Mouse (Mus musculus): ENCODE measurements at regions not wholly inside any gene's neighbourhood (a gene's known extent, or its start where the extent isn't known, plus 50 kb on each side); places are given as distances from the start of the nearest gene placed in this dataset.

DNA sequence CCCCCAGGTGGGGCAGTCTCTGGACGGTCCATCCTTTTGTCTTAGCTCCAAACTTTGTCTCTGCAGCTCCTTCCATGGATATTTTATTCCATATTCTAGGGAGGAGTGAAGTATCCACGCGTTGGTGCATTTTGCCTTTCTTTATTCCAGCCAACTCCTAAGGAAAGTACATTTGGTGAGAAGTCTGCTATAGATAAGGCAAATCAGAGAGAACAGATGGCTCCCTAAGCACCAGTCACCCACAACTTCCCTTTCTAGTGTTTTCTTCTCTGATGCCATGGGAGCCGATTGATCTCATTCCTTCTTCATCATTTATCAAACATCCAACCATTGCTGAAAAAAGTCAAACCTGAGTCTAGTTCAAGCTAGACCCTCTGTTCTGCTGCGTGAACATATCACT is 391.4 kb downstream of the Car8 start:
- TF ChIP-seq POLR2A (IDR thresholded peaks at IDR 0.05; ENCODE audit: borderline replicate concordance, extremely low read depth, low read depth, low read length) (no peak), CTCF (IDR thresholded peaks at IDR 0.05; ENCODE audit: insufficient read depth, low read length) (no peak)

Data from lung, adult 2 months (tissue).